Mouse (Mus musculus) regulatory T cell (primary cell): Measurements from ENCODE around the gene Mmp10.

Experiments
- in situ Hi-C: fragments of 300-600 bp; cut with MboI, MseI; formaldehyde crosslinking; loops from one replicate; pipeline ENCODE4 v1.15.1; 2025; ENCODE audit warnings: high pct_unique_total_duplicates

Gene Mmp10

DNA sequence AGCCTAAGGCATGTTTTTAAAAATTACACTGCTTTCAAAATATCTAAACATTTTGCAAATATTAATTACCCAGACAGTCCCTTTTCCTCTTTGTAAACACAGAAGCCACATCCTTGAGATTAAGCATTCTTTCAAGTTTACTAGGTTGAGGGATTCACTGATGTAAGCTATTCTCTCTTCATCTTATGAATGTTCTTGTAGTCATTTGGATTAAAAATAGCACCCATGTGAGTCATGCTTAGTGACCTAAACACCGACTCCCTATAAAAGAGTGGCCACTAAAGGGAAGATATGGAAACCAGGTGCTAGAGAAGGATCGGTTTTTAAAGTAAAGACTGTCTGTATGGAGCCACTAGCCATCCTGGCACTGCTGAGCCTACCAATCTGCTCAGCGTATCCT lies at the start of gene Mmp10:
Gene Mmp10, plus strand, starts transcription at position 302 of the 400 bp plus-strand sequence.
- in situ Hi-C loops = no loop called here

DNA sequence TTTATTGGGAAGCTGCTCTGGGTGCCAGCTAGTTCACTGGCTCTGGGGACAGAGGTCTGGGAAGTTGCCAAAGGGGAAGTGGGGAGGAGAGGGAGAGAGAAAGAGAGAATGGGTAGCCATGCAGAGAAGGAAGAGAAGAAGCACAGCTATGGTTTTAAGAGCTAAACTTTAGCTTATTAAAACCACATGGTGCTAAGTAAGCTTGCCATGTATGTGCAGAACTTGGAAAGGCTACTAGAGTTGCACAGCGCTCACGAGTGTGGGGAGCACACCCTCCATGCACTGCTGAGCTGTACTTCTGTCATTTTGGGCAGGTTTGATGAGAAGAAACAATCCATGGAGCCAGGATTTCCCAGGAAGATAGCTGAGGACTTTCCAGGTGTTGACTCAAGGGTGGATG lies 48.9 kb upstream of the Mmp10 start:
- in situ Hi-C loops = loop anchor here (10.0 kb wide), 1 partner anchor 1431 kb away; no protein-coding TSS in a partner anchor

GRCm38 (mm10) chr9:7470262-7470661 lies 31.9 kb upstream of the Mmp10 start:
- in situ Hi-C loops = no loop called here

GRCm38 (mm10) chr9:7483684-7484394 lies 18.3 kb upstream of the Mmp10 start:
- in situ Hi-C loops = no loop called here

- in situ Hi-C loops = no loop called here
Measured at GRCm38 (mm10) chr9:7501138-7501537, 1.0 kb upstream of the Mmp10 start.

- in situ Hi-C loops = no loop called here
Measured at GRCm38 (mm10) chr9:7507321-7507876, 5.2 kb downstream of the Mmp10 start.

- in situ Hi-C loops = no loop called here
Measured at GRCm38 (mm10) chr9:7509619-7510233, 7.6 kb downstream of the Mmp10 start.

DNA sequence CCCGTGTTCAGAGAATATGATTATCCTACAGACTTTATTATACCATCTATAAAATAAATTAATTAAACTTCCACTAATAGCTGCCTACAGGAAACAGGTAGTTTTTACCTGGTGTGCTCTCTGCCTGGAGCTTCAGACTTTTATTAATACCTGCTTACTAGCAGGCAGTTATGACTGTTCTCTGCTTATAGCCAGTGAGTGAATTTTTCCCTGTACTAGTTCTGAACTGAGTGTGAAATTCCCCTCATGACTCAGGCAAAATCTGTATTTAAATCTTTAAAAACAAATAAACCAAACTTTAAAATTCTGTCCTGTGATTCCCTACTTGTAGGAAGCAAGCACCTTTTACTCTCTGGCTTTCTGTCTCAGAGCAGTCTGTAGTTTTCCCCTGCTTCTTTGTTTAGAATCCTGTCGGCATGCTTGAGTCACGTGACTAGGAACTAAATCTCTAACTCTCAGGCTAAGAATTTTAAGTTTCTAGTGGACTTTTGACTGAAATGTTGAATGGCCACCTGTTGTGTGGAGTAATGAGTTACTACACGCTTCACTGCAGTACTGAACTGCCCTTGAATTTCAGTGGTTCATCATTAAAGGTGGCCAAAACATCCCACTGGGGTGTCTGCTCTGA lies 15.9 kb downstream of the Mmp10 start:
- in situ Hi-C loops = no loop called here

- in situ Hi-C loops = no loop called here
Measured at GRCm38 (mm10) chr9:7526255-7526940, 24.2 kb downstream of the Mmp10 start.

- in situ Hi-C loops = no loop called here
Measured at GRCm38 (mm10) chr9:7542763-7543162, 40.6 kb downstream of the Mmp10 start.

DNA sequence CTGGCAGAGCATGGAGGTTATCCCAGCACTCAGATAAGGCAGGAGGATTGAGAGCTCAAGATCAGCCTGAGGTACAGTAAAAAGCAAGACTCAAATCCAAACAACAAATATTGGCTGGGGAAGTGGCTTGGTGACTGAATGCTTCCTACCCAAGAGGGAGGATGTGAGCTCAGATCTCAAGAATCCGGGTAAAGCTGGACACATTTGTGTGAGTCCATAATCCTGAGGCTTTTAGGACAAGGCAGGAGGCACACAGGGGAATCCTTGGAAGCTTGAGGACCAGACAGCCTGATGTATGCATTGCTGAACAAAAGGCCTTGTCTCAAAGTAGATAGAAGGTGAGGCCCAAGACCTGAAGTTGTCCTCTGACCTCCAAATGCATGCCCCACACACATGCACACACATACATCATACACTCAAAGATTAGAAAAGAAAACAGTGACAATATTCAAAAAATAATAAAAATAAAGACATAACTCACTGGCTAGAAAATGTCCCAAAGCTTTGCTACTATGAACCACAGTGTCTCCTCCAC lies 42.8 kb downstream of the Mmp10 start:
- in situ Hi-C loops = no loop called here

GRCm38 (mm10) chr9:7545471-7545870 lies 43.3 kb downstream of the Mmp10 start:
- in situ Hi-C loops = no loop called here

DNA sequence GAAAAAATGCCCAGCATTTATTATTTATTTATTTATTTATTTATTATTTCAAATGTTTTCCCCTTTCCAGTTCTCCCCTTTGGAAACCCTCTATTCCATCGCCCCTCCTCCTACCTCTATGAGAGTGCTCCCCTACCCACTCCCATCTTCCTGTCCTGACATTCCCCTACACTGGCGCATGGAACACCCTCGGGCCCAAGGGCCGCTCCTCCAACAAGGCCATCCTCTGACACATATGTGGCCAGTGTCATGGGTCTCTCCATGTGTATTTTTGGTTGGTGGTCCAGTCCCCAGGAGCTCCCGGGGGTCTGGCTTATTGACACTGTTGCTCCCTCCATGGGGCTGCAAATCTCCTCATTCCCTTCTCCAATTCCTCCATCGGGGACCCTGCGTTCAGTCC lies 43.8 kb downstream of the Mmp10 start:
- in situ Hi-C loops = no loop called here

DNA sequence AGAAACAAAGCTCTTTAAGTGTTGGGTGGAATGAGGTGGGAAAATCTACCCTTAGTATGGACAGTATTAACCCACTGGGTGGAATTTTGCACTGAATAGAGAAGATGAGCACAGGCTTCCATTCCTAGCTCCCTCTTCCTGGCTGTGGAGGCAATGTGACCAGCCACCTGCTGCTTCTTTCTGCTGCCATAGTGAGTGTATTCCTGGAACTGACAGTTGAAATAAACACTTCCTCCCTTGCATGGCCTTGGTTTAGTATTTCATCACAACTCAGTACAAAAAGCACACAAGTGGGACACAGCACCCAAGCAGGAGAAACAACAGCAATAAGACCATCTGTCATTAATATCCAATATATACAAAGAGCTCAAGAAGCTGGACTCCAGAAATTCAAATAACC lies 49.8 kb downstream of the Mmp10 start:
- in situ Hi-C loops = no loop called here

DNA sequence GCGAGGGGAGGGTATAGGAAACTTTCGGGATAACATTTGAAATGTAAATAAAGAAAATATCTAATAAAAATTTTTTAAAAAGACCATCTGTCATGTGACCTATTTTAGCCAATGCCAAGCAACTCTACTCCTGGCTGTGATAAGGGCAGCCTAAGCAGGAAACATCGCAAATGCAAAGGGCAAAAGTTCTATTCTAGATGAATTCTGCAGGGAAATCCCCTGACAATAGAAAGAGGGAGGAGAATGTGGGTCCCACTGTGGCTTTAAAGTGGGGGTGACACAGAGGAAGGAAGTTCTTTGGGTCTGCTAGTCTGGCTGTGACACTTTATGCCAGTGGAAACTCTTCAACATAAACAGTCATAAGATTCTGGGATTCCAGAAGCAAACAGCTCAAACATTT lies 51.4 kb downstream of the Mmp10 start:
- in situ Hi-C loops = no loop called here

- in situ Hi-C loops = no loop called here
Measured at GRCm38 (mm10) chr9:7554382-7554781, 52.2 kb downstream of the Mmp10 start.

DNA sequence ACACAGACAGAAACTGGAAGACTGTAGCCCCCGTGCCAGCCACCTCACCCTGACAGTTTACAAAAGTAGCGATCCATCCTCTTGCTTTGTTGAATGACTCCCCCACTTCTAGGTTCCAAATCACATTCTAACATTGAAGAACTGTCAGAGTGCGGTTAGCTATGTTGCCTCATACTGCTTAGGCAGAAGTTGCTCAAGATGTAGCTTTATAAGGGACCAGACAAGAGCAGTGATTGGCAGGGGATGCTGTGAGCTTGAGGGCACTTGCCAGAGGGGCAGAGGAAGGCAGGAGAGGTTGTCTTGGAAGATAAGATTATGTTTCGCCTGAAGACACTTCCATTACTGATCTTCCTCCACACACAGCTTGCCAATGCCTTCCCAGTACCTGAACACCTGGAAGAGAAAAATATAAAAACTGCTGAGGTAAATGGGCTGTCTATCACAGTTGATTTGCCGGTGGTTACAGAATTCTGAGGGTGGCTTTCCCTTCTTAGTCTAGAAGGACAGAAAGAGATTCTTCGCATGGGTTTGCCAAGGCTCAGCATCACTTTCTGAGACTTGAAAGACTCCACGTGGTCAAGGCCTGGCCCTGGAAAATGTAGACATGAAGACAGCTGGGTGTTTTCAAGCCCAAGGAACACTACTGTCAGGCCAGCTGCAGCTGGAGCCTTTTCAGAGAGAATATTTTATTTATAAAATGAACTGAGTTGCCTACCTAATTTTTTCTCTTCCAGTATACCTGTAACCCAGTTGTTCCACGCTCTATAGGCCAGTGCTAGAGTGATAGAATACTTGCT lies 56.3 kb downstream of the Mmp10 start, which contains the start of gene Mmp8:
Gene Mmp8, plus strand, starts transcription at position 236 of the 797 bp plus-strand sequence.
- in situ Hi-C loops = no loop called here
